Mouse (Mus musculus) ES-E14 (cell line): Measurements from ENCODE around the gene Slit3.

ENCODE experiments used
- CHD2 ChIP-seq: IDR thresholded peaks from 2 replicates; pipeline ENCODE4 v1.6.1; 2014; ENCODE audit warnings: mild to moderate bottlenecking, low read depth, low read length, inconsistent platforms
- HCFC1 ChIP-seq: IDR thresholded peaks from 2 replicates; pipeline ENCODE4 v1.6.1; 2012; ENCODE audit warnings: low read length, inconsistent platforms, borderline replicate concordance; ENCODE audit not compliant: insufficient read depth
- ZC3H11A ChIP-seq: IDR thresholded peaks from 2 replicates; pipeline ENCODE4 v1.6.1; 2012; ENCODE audit warnings: low read depth, mild to moderate bottlenecking, inconsistent platforms, low read length, borderline replicate concordance
- ZNF384 ChIP-seq: IDR thresholded peaks from 2 replicates; pipeline ENCODE4 v1.6.1; 2012; ENCODE audit warnings: low read depth, low read length, inconsistent platforms

DNA sequence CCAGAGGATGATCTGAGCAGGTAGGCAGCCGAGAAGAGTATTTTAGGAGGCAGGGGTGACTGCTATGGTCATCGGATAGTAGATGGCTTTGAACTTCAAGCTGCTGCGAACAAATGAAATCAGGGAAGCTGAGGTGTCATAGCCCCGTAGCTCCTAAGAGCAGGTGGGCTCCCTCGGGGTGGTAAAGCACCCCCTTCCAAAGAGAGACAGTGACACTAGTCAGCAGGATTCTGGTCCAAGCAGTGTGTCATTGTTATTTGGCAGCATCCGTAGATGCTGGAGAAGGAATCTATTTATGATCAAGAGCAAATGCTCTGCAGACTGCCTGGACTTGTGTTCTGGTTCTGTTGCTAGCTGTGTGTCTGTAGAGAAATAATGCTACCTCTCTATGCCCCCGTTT is 154.3 kb downstream of the Slit3 start:
- no peak for TF ChIP-seq HCFC1
- no peak for TF ChIP-seq ZC3H11A
- TF ChIP-seq CHD2, result no peak
- TF ChIP-seq ZNF384, result no peak
